Mouse (Mus musculus) bone marrow, adult 2 months (tissue): ENCODE measurements around the gene Tmeff2. TPM values are rescaled to one million over a fixed set of nuclear protein-coding genes. Genes with fewer than 3 reads are reported as not detected.

ENCODE experiments used
- H3K27ac ChIP-seq: fragments of 200-500 bp; 2 replicates; pipeline ENCODE4 v1.5.1; 2012; ENCODE audit warnings: low read depth, mild to moderate bottlenecking, control low read depth, inconsistent platforms, low read length; ENCODE audit not compliant: control insufficient read depth, poor library complexity, insufficient read depth
- H3K4me1 ChIP-seq: fragments of 200-500 bp; 2 replicates; pipeline ENCODE4 v1.6.1; 2011; ENCODE audit warnings: low read length; ENCODE audit not compliant: control insufficient read depth, insufficient read depth
- H3K4me3 ChIP-seq: fragments of 200-500 bp; replicated peaks from 2 replicates; pipeline ENCODE3; 2011; ENCODE audit warnings: mild to moderate bottlenecking, low read depth, low read length, control low read depth; ENCODE audit not compliant: control insufficient read depth
- CTCF ChIP-seq: fragments of 200-500 bp; IDR thresholded peaks from 2 replicates; pipeline ENCODE4 v1.5.1; 2011; ENCODE audit warnings: low read length, control low read depth; ENCODE audit not compliant: control insufficient read depth, insufficient read depth
- POLR2A ChIP-seq: fragments of 200-500 bp; IDR thresholded peaks from 2 replicates; pipeline ENCODE4 v1.6.1; 2011; ENCODE audit warnings: low read depth, mild to moderate bottlenecking, control low read depth, low read length, borderline replicate concordance; ENCODE audit not compliant: control insufficient read depth
- WGBS: fragments of 180-500 bp; shearing (Covaris S2); methylation state at CpG from one replicate; pipeline ENCODE4 v1.1.7; 2018; 5-methylcytosine and 5-hydroxymethylcytosine counted together
- polyA plus RNA-seq: library from polyadenylated mRNA; stranded (reverse); fragments of >200 nt; gene quantifications from 2 replicates; pipeline ENCODE4 v1.2.4, GENCODE M21; 2011; ENCODE audit warnings: low replicate concordance; ENCODE audit not compliant: missing spikeins, insufficient read depth, insufficient read length

Gene Tmeff2
- polyA plus RNA-seq, 1 experiment, result not detected

GRCm38 (mm10) chr1:50928776-50929175 is 28.3 kb downstream of the Tmeff2 start:
- Histone ChIP-seq H3K27ac (no peak overlapping the region), H3K4me1 (no peaks in the 10 kb centered on the region), H3K4me3 (no peak overlapping the region)
- TF ChIP-seq CTCF (no peak), POLR2A (no peak)
- 45% methylated on average over 3 of the region's 3 CpGs for WGBS

DNA sequence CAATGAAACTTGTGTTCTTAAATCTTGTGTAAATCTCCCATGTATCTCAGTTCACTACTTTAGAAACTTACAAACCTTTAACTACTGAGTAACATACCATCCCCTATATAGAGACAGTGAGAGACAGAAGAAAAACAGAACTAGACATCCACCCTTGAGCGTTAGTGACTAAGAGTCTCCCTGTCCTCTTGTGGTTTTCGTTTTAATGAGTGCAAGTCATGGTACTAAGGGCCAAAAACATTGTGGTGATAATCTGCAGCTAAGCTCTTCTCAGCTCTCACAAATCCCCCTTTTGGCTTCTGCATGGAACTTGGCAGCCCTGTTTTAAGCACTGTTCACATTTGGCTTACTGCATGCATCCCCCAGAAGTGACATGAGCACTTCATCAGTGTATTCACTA is 34.6 kb downstream of the Tmeff2 start:
- 0% methylated on average over 2 of the region's 2 CpGs for WGBS
- TF ChIP-seq CTCF (no peak), POLR2A (no peak)
- no peaks in the 10 kb centered on the region for H3K4me1 ChIP-seq
- no peak overlapping the region for H3K4me3 ChIP-seq
- no peak overlapping the region for H3K27ac ChIP-seq

DNA sequence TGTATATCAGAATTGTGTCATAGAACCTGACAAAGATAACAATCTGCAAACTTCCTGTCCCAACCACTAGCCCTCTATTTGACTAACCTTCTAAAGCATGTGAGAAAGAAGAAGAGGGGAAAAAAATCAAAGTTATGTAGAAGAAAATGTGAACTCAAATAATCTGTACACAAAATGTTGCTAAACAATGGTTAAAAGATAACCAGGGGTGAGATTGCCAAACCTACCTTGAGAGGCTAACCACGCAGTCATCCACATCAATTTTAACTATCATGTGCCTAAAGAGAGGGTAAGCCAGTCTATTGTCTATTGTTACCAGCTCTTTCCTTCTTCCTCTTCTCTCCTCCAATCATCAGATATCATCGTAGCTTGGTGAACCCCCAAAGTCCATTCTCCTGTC is 35.0 kb downstream of the Tmeff2 start:
- WGBS, result 28% methylated on average over 2 of the region's 2 CpGs
- H3K27ac ChIP-seq, result no peak overlapping the region
- H3K4me1 ChIP-seq, result no peaks in the 10 kb centered on the region
- H3K4me3 ChIP-seq, result no peak overlapping the region
- TF ChIP-seq CTCF (no peak), POLR2A (no peak)

DNA sequence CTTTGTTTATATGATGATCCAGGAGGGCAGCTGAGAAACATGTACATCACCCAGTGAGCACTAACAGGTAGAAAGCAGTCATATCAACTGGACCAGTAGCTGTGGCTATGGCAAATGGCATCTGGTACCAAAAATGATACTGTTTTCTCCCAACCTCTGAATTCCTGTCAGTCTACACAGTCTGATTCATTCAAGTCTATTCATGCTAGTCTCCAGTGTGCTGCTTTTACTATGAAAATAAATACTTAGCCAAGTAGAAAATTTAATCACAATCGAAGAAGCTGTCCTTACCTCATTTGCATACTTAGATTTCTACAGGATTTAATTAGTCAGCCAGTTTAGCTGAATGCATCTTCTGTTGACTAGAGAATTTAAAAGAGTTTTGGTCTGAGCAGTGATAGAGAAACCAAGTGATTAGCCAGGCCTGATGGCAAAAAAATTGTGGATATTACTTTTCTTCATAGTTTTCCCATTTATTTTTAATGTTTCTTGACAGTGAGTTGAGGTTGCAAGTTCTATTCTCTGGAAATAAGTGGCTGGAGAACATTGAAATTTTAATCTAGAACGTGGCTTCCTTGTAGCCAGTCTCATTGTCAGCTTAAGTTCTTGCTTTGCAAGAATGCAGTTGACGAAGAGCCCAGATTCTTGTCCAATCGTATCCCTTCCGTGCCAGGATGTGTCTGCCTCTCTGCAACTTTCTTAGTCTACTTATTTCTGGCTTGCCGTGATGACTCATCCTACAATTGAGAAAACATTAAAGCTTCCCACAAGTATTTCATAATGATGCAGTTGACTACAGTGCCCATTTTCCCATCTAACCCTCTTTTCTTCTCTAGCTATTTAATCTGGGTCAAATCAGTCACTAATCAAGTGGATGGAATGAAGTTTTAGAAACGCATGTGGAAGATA is 39.9 kb downstream of the Tmeff2 start:
- WGBS, result 71% methylated on average over 7 of the region's 7 CpGs
- Histone ChIP-seq H3K27ac (no peak overlapping the region), H3K4me1 (no peaks in the 10 kb centered on the region), H3K4me3 (no peak overlapping the region)
- TF ChIP-seq POLR2A, result no peak
- TF ChIP-seq CTCF, result no peak

DNA sequence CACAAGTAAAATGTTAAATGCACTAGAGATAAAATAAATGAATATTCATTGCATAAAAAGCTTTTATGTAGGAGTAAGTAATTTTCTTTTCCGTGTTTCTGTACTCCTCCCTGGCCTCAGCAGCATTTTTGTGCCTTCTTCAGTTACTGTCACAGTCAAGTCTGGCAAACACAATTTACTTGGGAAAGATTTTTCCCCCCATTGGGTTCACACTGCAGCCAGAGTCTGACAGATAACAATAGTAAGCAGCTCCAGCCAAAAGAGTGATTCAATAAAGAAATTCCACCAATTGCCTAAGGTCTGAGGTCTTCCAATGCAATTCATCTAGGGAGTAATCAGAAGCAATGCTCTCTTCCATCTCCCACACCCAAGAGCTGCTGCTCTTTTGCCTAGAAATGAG is 48.1 kb downstream of the Tmeff2 start:
- Histone ChIP-seq H3K27ac (no peak overlapping the region), H3K4me1 (no peaks in the 10 kb centered on the region), H3K4me3 (no peak overlapping the region)
- 66% methylated on average over 1 of the region's 1 CpGs for WGBS
- no peak for TF ChIP-seq POLR2A
- TF ChIP-seq CTCF, result no peak

- TF ChIP-seq POLR2A (no peak), CTCF (no peak)
- Histone ChIP-seq H3K4me1 (no peaks in the 10 kb centered on the region), H3K4me3 (no peak overlapping the region), H3K27ac (no peak overlapping the region)
- WGBS, result 83% methylated on average over 1 of the region's 1 CpGs
These were observed 58.4 kb downstream of the Tmeff2 start for GRCm38 (mm10) chr1:50958844-50959243.

DNA sequence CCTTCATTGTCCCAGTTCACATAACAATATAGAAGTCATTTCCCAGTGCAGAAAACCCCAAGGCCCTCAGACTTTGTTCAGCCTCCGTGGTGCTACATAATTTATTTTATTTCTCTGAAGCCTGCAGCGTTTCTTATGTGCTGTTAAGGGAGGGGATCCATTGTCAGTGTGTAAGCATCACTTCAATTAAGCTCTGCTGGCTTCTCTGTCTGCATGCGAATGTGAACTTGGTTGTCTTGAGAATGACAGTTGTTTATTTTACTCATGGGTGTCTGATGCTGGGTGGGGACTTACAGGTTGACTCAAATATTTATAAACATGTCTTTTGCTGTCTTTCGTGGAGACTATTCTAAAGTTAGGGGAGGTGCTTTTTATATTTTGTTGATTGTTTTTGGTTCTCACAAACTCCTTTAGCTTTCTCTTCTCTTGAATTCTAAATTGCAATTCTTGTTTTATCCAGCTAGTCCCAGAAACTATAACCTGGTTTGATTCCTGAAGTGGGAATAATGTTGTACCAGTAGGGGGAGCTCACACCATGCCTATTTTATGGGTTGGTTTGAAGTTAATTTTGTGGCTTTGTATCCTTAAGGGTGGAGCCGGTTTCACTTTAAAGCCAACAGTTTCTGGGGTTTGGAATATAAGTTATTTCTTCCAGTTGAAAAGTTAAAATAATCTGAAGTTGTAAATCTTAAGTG is 61.7 kb downstream of the Tmeff2 start:
- WGBS, result 44% methylated on average over 5 of the region's 5 CpGs
- Histone ChIP-seq H3K27ac (no peak overlapping the region), H3K4me3 (no peak overlapping the region), H3K4me1 (no peaks in the 10 kb centered on the region)
- TF ChIP-seq CTCF (no peak), POLR2A (no peak)

GRCm38 (mm10) chr1:50962649-50963000 is 62.2 kb downstream of the Tmeff2 start:
- no peak overlapping the region for H3K27ac ChIP-seq
- TF ChIP-seq CTCF, result no peak
- no peaks in the 10 kb centered on the region for H3K4me1 ChIP-seq
- WGBS, result 3% methylated on average over 4 of the region's 4 CpGs
- H3K4me3 ChIP-seq, result no peak overlapping the region

DNA sequence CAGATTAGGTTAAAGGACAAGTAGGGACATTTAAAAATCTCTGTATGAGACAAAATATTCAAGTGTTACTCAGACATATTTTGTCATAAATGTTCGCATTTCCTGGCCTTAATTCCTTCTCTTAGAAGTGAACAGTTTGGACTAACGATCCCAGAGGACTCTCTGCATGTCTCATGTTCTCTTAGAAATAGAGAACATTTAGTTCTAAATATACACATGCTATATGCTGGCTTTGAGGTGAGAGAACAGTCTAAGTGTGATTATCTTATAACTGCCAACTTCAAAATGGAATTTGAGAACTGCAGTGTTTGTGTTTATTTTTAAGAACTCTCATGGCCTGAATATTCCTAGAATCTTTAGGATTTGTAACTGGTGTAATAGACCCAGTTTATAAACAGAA is 69.2 kb downstream of the Tmeff2 start:
- H3K27ac ChIP-seq, result no peak overlapping the region
- no peaks in the 10 kb centered on the region for H3K4me1 ChIP-seq
- 78% methylated on average over 2 of the region's 2 CpGs for WGBS

More for the DNA sequence above, 69.2 kb downstream of the Tmeff2 start:
- H3K4me3 ChIP-seq, result no peak overlapping the region
- no peak for TF ChIP-seq POLR2A
- no peak for TF ChIP-seq CTCF
